Mouse (Mus musculus) monocyte, adult 5-6 weeks (primary cell): ENCODE data around the gene Rhox4c. TPM values are rescaled to one million over a fixed set of nuclear protein-coding genes. Genes with fewer than 3 reads are reported as not detected.
"Not testable (repeated sequence)": the region's sequence is repeated elsewhere in the genome, so short reads cannot be mapped to it uniquely, and the experiment has no call there.

Source experiments
- ATAC-seq: fragments of 153-309, 156-312 bp; replicated peaks from 2 replicates; pipeline ENCODE4 v1.8.0; 2017; ENCODE audit warnings: mild to moderate bottlenecking; ENCODE audit not compliant: low TSS enrichment, insufficient number of reproducible peaks, severe bottlenecking, poor library complexity, low FRiP score
- total RNA-seq: library from RNA; stranded (forward); fragments of 200-1000, 200-491, 200-594 nt; gene quantifications from 3 replicates; pipeline ENCODE4 v1.2.3, GENCODE M21; 2017

The Rhox4c gene
- not detected in 3 replicates for total RNA-seq

GRCm38 (mm10) chrX:37480037-37480436 lies at the start of gene Rhox4c:
Gene Rhox4c (plus strand): TSS chrX:37480337.
- ATAC-seq: not testable (repeated sequence)

- ATAC-seq: not testable (repeated sequence)
Measured at GRCm38 (mm10) chrX:37432194-37432593, 47.9 kb upstream of the Rhox4c start, which contains the start of gene Rhox4b. Gene Rhox4b (plus strand): TSS chrX:37432494.

GRCm38 (mm10) chrX:37453380-37453779 lies 26.8 kb upstream of the Rhox4c start, which contains the start of gene Rhox2c:
Gene Rhox2c (plus strand): TSS chrX:37453680.
- ATAC-seq: not testable (repeated sequence)

GRCm38 (mm10) chrX:37458285-37458684 lies 21.9 kb upstream of the Rhox4c start, which contains the start of gene Rhox3c:
Gene Rhox3c (plus strand): TSS chrX:37458585.
- not testable (repeated sequence) for ATAC-seq

GRCm38 (mm10) chrX:37514059-37514458 lies 33.9 kb downstream of the Rhox4c start, which contains the start of gene Rhox4d:
Gene Rhox4d (plus strand): TSS chrX:37514359.
- not testable (repeated sequence) for ATAC-seq

GRCm38 (mm10) chrX:37530152-37530551 lies 50.0 kb downstream of the Rhox4c start, which contains the start of gene Rhox2e:
Gene Rhox2e (plus strand): TSS chrX:37530452.
- not testable (repeated sequence) for ATAC-seq

Other genes with a start within 250 kb of the Rhox4c start
- gene Rhox2a, start 235.4 kb upstream of the Rhox4c start, total RNA-seq: not detected in 3 replicates
- not detected in 3 replicates for gene Rhox3a, start 230.4 kb upstream of the Rhox4c start, total RNA-seq
- gene Rhox4a, start 215.0 kb upstream of the Rhox4c start, total RNA-seq: not detected in 3 replicates
- not detected in 3 replicates for gene Rhox3a2, start 100.3 kb upstream of the Rhox4c start, total RNA-seq
- 0.58 TPM in 1 of 3 replicates, not detected in the others for gene Rhox4a2, start 89.5 kb upstream of the Rhox4c start, total RNA-seq
- gene Rhox2b, start 68.3 kb upstream of the Rhox4c start, total RNA-seq: not detected in 3 replicates
- gene Rhox4b, start 47.8 kb upstream of the Rhox4c start, total RNA-seq: not detected in 3 replicates
- not detected in 3 replicates for gene Rhox2c, start 26.7 kb upstream of the Rhox4c start, total RNA-seq
- not detected in 3 replicates for gene Rhox3c, start 21.8 kb upstream of the Rhox4c start, total RNA-seq
- not detected in 3 replicates for gene Rhox2d, start 13.1 kb downstream of the Rhox4c start, total RNA-seq
- not detected in 3 replicates for gene Rhox4d, start 34.0 kb downstream of the Rhox4c start, total RNA-seq
- not detected in 3 replicates for gene Rhox2e, start 50.1 kb downstream of the Rhox4c start, total RNA-seq
- gene Rhox3e, start 61.7 kb downstream of the Rhox4c start, total RNA-seq: not detected in 3 replicates
- gene Rhox4e, start 77.1 kb downstream of the Rhox4c start, total RNA-seq: not detected in 3 replicates
- not detected in 3 replicates for gene Rhox2f, start 91.1 kb downstream of the Rhox4c start, total RNA-seq
- gene Rhox3f, start 100.7 kb downstream of the Rhox4c start, total RNA-seq: not detected in 3 replicates
- gene Rhox4f, start 127.4 kb downstream of the Rhox4c start, total RNA-seq: not detected in 3 replicates
- not detected in 3 replicates for gene Rhox3g, start 148.3 kb downstream of the Rhox4c start, total RNA-seq
- gene Rhox2g, start 163.1 kb downstream of the Rhox4c start, total RNA-seq: not detected in 3 replicates
- not detected in 3 replicates for gene Rhox4g, start 171.0 kb downstream of the Rhox4c start, total RNA-seq
- not detected in 3 replicates for gene Rhox3h, start 188.4 kb downstream of the Rhox4c start, total RNA-seq
- gene Rhox2h, start 192.9 kb downstream of the Rhox4c start, total RNA-seq: not detected in 3 replicates